22 mouse cellular contexts compared by ENCODE assay signal in genomic region chr4:102629621-102630020, GRCm38 (mm10).
A peak's percentile ranks its signal among the peaks of the same experiment; 100 is the strongest.
DNase-seq lines count a peak whose midpoint lies in the region; ATAC-seq lines count a peak whose summit lies in the region.
"Had no signal": no experiment of that assay in that cellular context is flagged by ENCODE, and none has a peak within 500 bp of the region (broad histone marks: within the 10 kb centered on the region; RNA-seq: fewer than 3 reads in every experiment).

No protein-coding gene starts in this region.

- H3K27ac ChIP-seq in lung, embryonic 15.5 days = 0 out of 2 replicates have a peak overlapping the region, but pooled peaks have one; percentile 53
- no peak overlapping the region for H3K27ac ChIP-seq in hindbrain, embryonic 11.5 days (ENCODE audit: low read depth, low read length)
- H3K27ac ChIP-seq in forebrain, embryonic 11.5 days (ENCODE audit: low read depth, low read length) = no peak overlapping the region
- H3K27ac ChIP-seq: embryonic facial prominence, embryonic 15.5 days; hindbrain, embryonic 12.5 days; left cerebral cortex, adult 2 months; liver, embryonic 13.5 days had no signal

- 50% methylated on average over 4 of the region's 4 CpGs for WGBS in lung, embryonic 15.5 days
- 87% methylated on average over 4 of the region's 4 CpGs for WGBS in hindbrain, embryonic 11.5 days
- 92% methylated on average over 4 of the region's 4 CpGs for WGBS in forebrain, embryonic 11.5 days

- H3K9me3 ChIP-seq in lung, embryonic 15.5 days = no peaks in the 10 kb centered on the region
- H3K9me3 ChIP-seq in hindbrain, embryonic 11.5 days (ENCODE audit: control insufficient read depth, low read length) = no peaks in the 10 kb centered on the region
- H3K9me3 ChIP-seq in forebrain, embryonic 11.5 days (ENCODE audit: control insufficient read depth, low read length) = no peaks in the 10 kb centered on the region
- H3K9me3 ChIP-seq: embryonic facial prominence, embryonic 15.5 days; hindbrain, embryonic 12.5 days; liver, embryonic 13.5 days had no signal

- H3K4me2 ChIP-seq in lung, embryonic 15.5 days = no peak overlapping the region
- H3K4me2 ChIP-seq in hindbrain, embryonic 11.5 days (replicated peaks; ENCODE audit: low read depth, low read length) = no peak overlapping the region
- no peak overlapping the region for H3K4me2 ChIP-seq in forebrain, embryonic 11.5 days (ENCODE audit: low read depth, low read length, severe bottlenecking)
- H3K4me2 ChIP-seq: embryonic facial prominence, embryonic 15.5 days; hindbrain, embryonic 12.5 days; liver, embryonic 13.5 days; lung, embryonic 14.5 days; midbrain, embryonic 11.5 days had no signal

- no peaks in the 10 kb centered on the region for H3K36me3 ChIP-seq in lung, embryonic 15.5 days
- H3K36me3 ChIP-seq in hindbrain, embryonic 11.5 days (ENCODE audit: control insufficient read depth, insufficient read depth, low read length) = no peaks in the 10 kb centered on the region
- no peaks in the 10 kb centered on the region for H3K36me3 ChIP-seq in forebrain, embryonic 11.5 days (ENCODE audit: control insufficient read depth, insufficient read depth, low read length)
- H3K36me3 ChIP-seq: embryonic facial prominence, embryonic 15.5 days; hindbrain, embryonic 12.5 days; liver, embryonic 13.5 days had no signal

- DNase-seq in lung, adult 18-20 months = no peak
- DNase-seq in hindbrain, embryonic 11.5 days (ENCODE audit: low spot score) = no peak
- DNase-seq in c-Kit-positive CD71-positive TER-119-positive erythroid progenitor cells, embryonic 14.5 days (ENCODE audit: low spot score) = no peak
- DNase-seq in forebrain, embryonic 11.5 days (ENCODE audit: low spot score) = no peak
- DNase-seq: adrenal gland, postnatal 10 days; cerebellum, adult 2 months; cerebellum, postnatal 25 days; gastrocnemius, postnatal 36 days; kidney, adult 18-20 months; kidney, postnatal 4 days; layer of hippocampus, adult 9-11 months; liver, embryonic 13.5 days; lung, postnatal 36 days had no signal

- no peak overlapping the region for H3K4me3 ChIP-seq in lung, embryonic 15.5 days
- H3K4me3 ChIP-seq in hindbrain, embryonic 11.5 days (ENCODE audit: low read depth, low read length) = no peak overlapping the region
- no peak overlapping the region for H3K4me3 ChIP-seq in forebrain, embryonic 11.5 days (ENCODE audit: low read depth, low read length)
- H3K4me3 ChIP-seq: embryonic facial prominence, embryonic 15.5 days; hindbrain, embryonic 12.5 days; left cerebral cortex, adult 2 months; liver, embryonic 13.5 days had no signal

- ATAC-seq in lung, embryonic 15.5 days (ENCODE audit: borderline replicate concordance, extremely low read depth, low FRiP score, low TSS enrichment) = no peak
- ATAC-seq in CD4-positive, CD25-positive, alpha-beta regulatory T cell, adult 4 months = peak; percentile 67
- peak; percentile 45 for ATAC-seq in common myeloid progenitor, adult 5-6 weeks (replicated peaks; ENCODE audit: low read depth, poor library complexity, severe bottlenecking)
- ATAC-seq in hindbrain, embryonic 11.5 days (ENCODE audit: low FRiP score) = no peak
- ATAC-seq in forebrain, embryonic 11.5 days (replicated peaks; ENCODE audit: low FRiP score) = no peak
- ATAC-seq: forebrain, embryonic 16.5 days had no signal

- H3K4me1 ChIP-seq in lung, embryonic 15.5 days = 0 out of 2 replicates have a peak, but pooled peaks cover 3% of the 10 kb centered on the region
- no peaks in the 10 kb centered on the region for H3K4me1 ChIP-seq in hindbrain, embryonic 11.5 days (replicated peaks; ENCODE audit: control insufficient read depth, insufficient read depth, low read length)
- no peaks in the 10 kb centered on the region for H3K4me1 ChIP-seq in forebrain, embryonic 11.5 days (replicated peaks; ENCODE audit: control insufficient read depth, insufficient read depth, low read length)
- H3K4me1 ChIP-seq: embryonic facial prominence, embryonic 15.5 days; liver, embryonic 13.5 days had no signal

- no peak overlapping the region for H3K9ac ChIP-seq in lung, embryonic 15.5 days
- no peak overlapping the region for H3K9ac ChIP-seq in hindbrain, embryonic 11.5 days (ENCODE audit: low read depth, low read length)
- H3K9ac ChIP-seq in forebrain, embryonic 11.5 days (ENCODE audit: low read length) = no peak overlapping the region
- H3K9ac ChIP-seq: embryonic facial prominence, embryonic 15.5 days; hindbrain, embryonic 12.5 days; liver, embryonic 13.5 days; lung, embryonic 14.5 days had no signal

- no peaks in the 10 kb centered on the region for H3K27me3 ChIP-seq in lung, embryonic 15.5 days
- no peaks in the 10 kb centered on the region for H3K27me3 ChIP-seq in hindbrain, embryonic 11.5 days (ENCODE audit: control insufficient read depth, insufficient read depth, low read length)
- H3K27me3 ChIP-seq in forebrain, embryonic 11.5 days (ENCODE audit: control insufficient read depth, insufficient read depth, low read length) = no peaks in the 10 kb centered on the region
- H3K27me3 ChIP-seq: embryonic facial prominence, embryonic 15.5 days; hindbrain, embryonic 12.5 days; liver, embryonic 13.5 days had no signal

Comparison
In these comparisons a context has a peak if more than half of its experiments do, and no peak if none do; other contexts are left out.
1. ATAC-seq: peak in CD4-positive, CD25-positive, alpha-beta regulatory T cell, adult 4 months (single experiment) and common myeloid progenitor, adult 5-6 weeks (single experiment); none in lung, embryonic 15.5 days (single experiment), hindbrain, embryonic 11.5 days (single experiment) and forebrain, embryonic 11.5 days (single experiment).